Mouse (Mus musculus) olfactory bulb, adult 2 months (tissue): Measurements from ENCODE around the gene Drd1.

ENCODE experiments used
- CTCF ChIP-seq: fragments of 200-500 bp; IDR thresholded peaks from 2 replicates; pipeline ENCODE4 v1.5.1; 2012; ENCODE audit warnings: low read depth, mild to moderate bottlenecking, low read length, moderate library complexity; ENCODE audit not compliant: insufficient read depth
- POLR2A ChIP-seq: fragments of 200-500 bp; IDR thresholded peaks from 2 replicates; pipeline ENCODE4 v1.6.1; 2012; ENCODE audit warnings: mild to moderate bottlenecking, low read depth, low read length, moderate library complexity; ENCODE audit not compliant: insufficient read depth

- no peak for TF ChIP-seq POLR2A
- no peak for TF ChIP-seq CTCF
These were observed 12.2 kb upstream of the Drd1 start for GRCm38 (mm10) chr13:54067617-54068166.
